Mouse (Mus musculus) megakaryocyte, adult 5-6 weeks (primary cell): Measurements from ENCODE around the gene Fmo9. TPM values are rescaled to one million over a fixed set of nuclear protein-coding genes. Genes with fewer than 3 reads are reported as not detected.

Experiments used
- ATAC-seq: 2 replicates; pipeline ENCODE4 v1.8.0; 2016; ENCODE audit warnings: mild to moderate bottlenecking, inconsistent platforms; ENCODE audit not compliant: poor library complexity, severe bottlenecking
- total RNA-seq, 2 experiments: library from RNA; stranded (forward) in 1 of 2; stranded (reverse) in 1 of 2; fragments of 153-499, 151-499 nt in 1 of 2; fragments of 221-1000, 200-1000 nt in 1 of 2; gene quantifications; 2 replicates each; pipeline versions ENCODE4 v1.2.3 to v1.2.4; 2015 to 2017

Fmo9 gene
- total RNA-seq (2015) (not detected in 2 replicates), total RNA-seq (2017) (not detected in 2 replicates)

DNA sequence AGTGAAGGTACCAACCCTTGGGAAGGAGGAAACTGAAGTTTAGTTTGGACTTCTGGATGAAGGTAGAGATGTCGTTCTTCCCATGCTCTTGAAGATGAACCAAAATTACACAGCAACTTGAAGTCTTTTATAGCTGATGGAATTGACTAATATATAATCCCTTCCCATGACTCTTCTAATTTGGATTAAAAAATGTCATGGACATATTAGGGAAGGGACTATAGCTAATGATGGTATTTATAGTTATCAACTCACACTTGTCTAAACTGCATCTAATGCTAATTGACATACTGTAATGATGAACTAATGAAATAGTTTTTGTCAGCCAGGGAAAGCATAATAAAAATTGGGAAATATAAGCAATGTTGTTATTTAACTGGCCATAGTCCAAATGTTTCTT lies at the start of gene Fmo9:
Fmo9 (minus strand) TSS at position 101 of the 400 bp plus-strand sequence.
- ATAC-seq, result no peak

GRCm38 (mm10) chr1:166730886-166731285 lies 49.2 kb upstream of the Fmo9 start:
- no peak for ATAC-seq

- peak; percentile 51 for ATAC-seq
These were observed 48.6 kb upstream of the Fmo9 start for GRCm38 (mm10) chr1:166730215-166730614.

- ATAC-seq, result no peak
These were observed 29.2 kb upstream of the Fmo9 start for GRCm38 (mm10) chr1:166710861-166711260.

- no peak for ATAC-seq
These were observed 20.7 kb upstream of the Fmo9 start for GRCm38 (mm10) chr1:166702270-166702912.

- ATAC-seq, result no peak
These were observed 12.4 kb downstream of the Fmo9 start for GRCm38 (mm10) chr1:166669264-166669663.

- no peak for ATAC-seq
These were observed 20.8 kb downstream of the Fmo9 start for GRCm38 (mm10) chr1:166660800-166661199.

DNA sequence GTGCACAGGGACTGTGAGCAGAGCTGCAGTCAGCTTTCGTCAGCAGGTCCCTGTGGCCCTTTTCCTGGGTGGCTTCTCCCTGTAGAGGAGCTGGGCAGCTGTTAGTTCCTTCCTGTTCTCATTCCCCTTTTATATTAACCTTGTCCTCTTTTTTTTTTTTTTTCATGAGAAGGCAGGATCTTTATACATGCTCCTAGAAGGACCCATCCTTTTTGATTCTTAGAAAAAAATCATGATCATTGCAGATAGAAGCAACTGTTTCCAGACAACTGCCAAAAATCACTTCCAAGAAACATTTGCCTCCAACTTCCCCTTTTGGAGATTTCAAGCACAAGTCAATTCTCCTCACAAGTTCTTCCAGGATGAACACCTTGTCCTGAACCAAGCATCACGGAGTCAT lies 34.1 kb downstream of the Fmo9 start, which contains the start of gene Gm4847:
Gm4847 (minus strand) TSS at position 101 of the 400 bp plus-strand sequence.
- ATAC-seq, result no peak

Other genes with a start within 250 kb of the Fmo9 start
- not detected in 2 replicates for gene Gm4846, start 184.3 kb downstream of the Fmo9 start, total RNA-seq (2015)
- not detected in 2 replicates for gene Gm4846, start 184.3 kb downstream of the Fmo9 start, total RNA-seq (2017)
- gene Gm4847, start 34.2 kb downstream of the Fmo9 start, total RNA-seq (2015), result not detected in 2 replicates
- gene Gm4847, start 34.2 kb downstream of the Fmo9 start, total RNA-seq (2017), result not detected in 2 replicates